Comparison of ENCODE assay signal across 29 mouse cellular contexts in the genomic region with DNA sequence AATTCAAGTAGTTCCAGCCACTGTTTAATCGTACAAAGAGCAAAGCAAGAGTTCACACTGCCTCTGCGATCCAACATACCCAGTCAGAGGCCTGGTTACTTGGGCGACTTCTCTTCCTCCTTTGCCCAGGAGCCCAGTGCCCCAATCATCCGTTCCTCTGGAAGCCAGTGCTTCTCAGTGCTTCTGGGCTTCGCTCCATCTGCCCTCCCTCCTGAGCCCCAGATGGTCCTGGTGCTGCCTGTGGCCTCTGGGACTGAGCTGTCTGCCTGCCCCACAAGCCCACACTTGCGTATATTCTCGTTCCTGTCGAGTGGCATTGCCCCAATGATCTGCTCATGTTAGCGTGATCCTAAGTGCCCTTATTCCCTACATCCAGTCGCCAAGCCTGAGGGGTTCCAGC. TPM values are rescaled to one million over a fixed set of nuclear protein-coding genes. Genes with fewer than 3 reads are reported as not detected.
DNase-seq lines count a peak whose midpoint lies in the region; ATAC-seq lines count a peak whose summit lies in the region.
"Had no signal": no experiment of that assay in that cellular context is flagged by ENCODE, and none has a peak within 500 bp of the region (broad histone marks: within the 10 kb centered on the region; RNA-seq: fewer than 3 reads in every experiment).

No protein-coding gene starts in this region.

- H3K9ac ChIP-seq in forebrain, embryonic 16.5 days (replicated peaks; ENCODE audit: low read depth, low read length) = no peak overlapping the region
- H3K9ac ChIP-seq: embryonic facial prominence, embryonic 13.5 days; heart, embryonic 15.5 days; limb, embryonic 12.5 days; lung, embryonic 15.5 days; midbrain, embryonic 12.5 days; neural tube, embryonic 12.5 days; stomach, embryonic 15.5 days had no signal

- 0 out of 2 replicates have a peak, but pooled peaks have one; percentile 40 for ATAC-seq in cerebellum, adult (ENCODE audit: insufficient number of reproducible peaks, low FRiP score, low TSS enrichment)
- no peak for ATAC-seq in forebrain, embryonic 16.5 days
- ATAC-seq: intestine, embryonic 16.5 days had no signal

- no peak overlapping the region for H3K4me3 ChIP-seq in forebrain, embryonic 16.5 days (replicated peaks; ENCODE audit: low read length)
- H3K4me3 ChIP-seq: embryonic facial prominence, embryonic 13.5 days; heart, embryonic 15.5 days; limb, embryonic 12.5 days; lung, embryonic 15.5 days; megakaryocyte, embryonic 14.5 days; midbrain, embryonic 12.5 days; myocyte; neural tube, embryonic 12.5 days; stomach, embryonic 15.5 days had no signal

- no peak overlapping the region for H3K4me2 ChIP-seq in forebrain, embryonic 16.5 days (ENCODE audit: low read length)
- H3K4me2 ChIP-seq: embryonic facial prominence, embryonic 13.5 days; heart, embryonic 15.5 days; limb, embryonic 12.5 days; lung, embryonic 15.5 days; midbrain, embryonic 12.5 days; neural tube, embryonic 12.5 days; stomach, embryonic 15.5 days had no signal

- WGBS in forebrain, embryonic 16.5 days = 75% methylated on average over 10 of the region's 10 CpGs

- no peaks in the 10 kb centered on the region for H3K4me1 ChIP-seq in forebrain, embryonic 16.5 days (replicated peaks; ENCODE audit: control insufficient read depth, insufficient read depth, low read length)
- H3K4me1 ChIP-seq: heart, embryonic 15.5 days; limb, embryonic 12.5 days; lung, embryonic 15.5 days; megakaryocyte, embryonic 14.5 days; midbrain, embryonic 12.5 days; neural tube, embryonic 12.5 days; stomach, embryonic 15.5 days had no signal

- no peak overlapping the region for H3K27ac ChIP-seq in forebrain, embryonic 16.5 days (ENCODE audit: low read length)
- H3K27ac ChIP-seq: embryonic facial prominence, embryonic 13.5 days; heart, embryonic 15.5 days; limb, embryonic 12.5 days; lung, embryonic 15.5 days; midbrain, embryonic 12.5 days; neural tube, embryonic 12.5 days; stomach, embryonic 15.5 days had no signal

- DNase-seq in cerebellum, adult 9-10 months = no peak
- DNase-seq in cerebellum, adult 11 months = peak; percentile 7
- DNase-seq in cerebellum, adult 9-11 months = peak; percentile 33
- peak; percentile 54 for DNase-seq in fat pad, adult 2 months (ENCODE audit: extremely low read depth, low read depth, low spot score)
- DNase-seq in urinary bladder, postnatal 36 days (ENCODE audit: low spot score in 2 of 2) = no peak
- no peak for DNase-seq in ovary, postnatal 14 days (ENCODE audit: low spot score)
- DNase-seq: adrenal gland, postnatal 10 days; gastrocnemius, postnatal 10 days; kidney, postnatal 14 days; layer of hippocampus, adult 9-11 months; lung, postnatal 36 days; right cerebral cortex, postnatal 25 days; thymus, adult 18-20 months; thymus, postnatal 25 days had no signal

- H3K36me3 ChIP-seq in forebrain, embryonic 16.5 days (ENCODE audit: control insufficient read depth, insufficient read depth) = no peaks in the 10 kb centered on the region
- H3K36me3 ChIP-seq: embryonic facial prominence, embryonic 13.5 days; heart, embryonic 15.5 days; limb, embryonic 12.5 days; lung, embryonic 15.5 days; midbrain, embryonic 12.5 days; neural tube, embryonic 12.5 days; stomach, embryonic 15.5 days had no signal

- no peaks in the 10 kb centered on the region for H3K27me3 ChIP-seq in forebrain, embryonic 16.5 days (replicated peaks; ENCODE audit: control insufficient read depth, insufficient read depth, low read length)
- H3K27me3 ChIP-seq: CH12.LX; embryonic facial prominence, embryonic 13.5 days; limb, embryonic 12.5 days; lung, embryonic 15.5 days; midbrain, embryonic 12.5 days; neural tube, embryonic 12.5 days; stomach, embryonic 15.5 days had no signal

- H3K9me3 ChIP-seq in forebrain, embryonic 16.5 days (ENCODE audit: control insufficient read depth, low read length) = no peaks in the 10 kb centered on the region
- H3K9me3 ChIP-seq: embryonic facial prominence, embryonic 13.5 days; heart, embryonic 15.5 days; limb, embryonic 12.5 days; lung, embryonic 15.5 days; midbrain, embryonic 12.5 days; neural tube, embryonic 12.5 days; stomach, embryonic 15.5 days had no signal

RNA-seq across cellular contexts. Expression of gene Pkd1l3, which starts 36.5 kb away (rescaled TPM):
- polyA plus RNA-seq in forebrain, embryonic 16.5 days (2015; fragmentation: Nextera tagmentation; extraction: Ambion mirVana) = 0.03 TPM in 1 of 2 replicates, not detected in the other
- polyA plus RNA-seq: C2C12; liver, adult 2 months had no signal

RNA-seq across cellular contexts. Expression of gene Ist1, which starts 42.3 kb away (rescaled TPM):
- polyA plus RNA-seq in forebrain, embryonic 16.5 days (2015; fragmentation: Nextera tagmentation; extraction: Ambion mirVana) = 187 and 199 TPM in 2 replicates

RNA-seq across cellular contexts. Expression of gene Dhodh, which starts 42.3 kb away (rescaled TPM):
- polyA plus RNA-seq in forebrain, embryonic 16.5 days (2015; fragmentation: Nextera tagmentation; extraction: Ambion mirVana) = 35.0 and 35.5 TPM in 2 replicates

RNA-seq across cellular contexts. Expression of gene Zfp821, which starts 54.5 kb away (rescaled TPM):
- 85.6 and 88.3 TPM in 2 replicates for polyA plus RNA-seq in forebrain, embryonic 16.5 days (2015; fragmentation: Nextera tagmentation; extraction: Ambion mirVana)

Comparison
In these comparisons a context has a peak if more than half of its experiments do, and no peak if none do; other contexts are left out.
1. DNase-seq: peak in cerebellum, adult 11 months (single experiment), cerebellum, adult 9-11 months (single experiment) and fat pad, adult 2 months (single experiment); none in cerebellum, adult 9-10 months (single experiment), urinary bladder, postnatal 36 days (0 of 2) and ovary, postnatal 14 days (single experiment).